Mouse (Mus musculus): Measurements from ENCODE around the gene Rnf115. TPM values are rescaled to one million over a fixed set of nuclear protein-coding genes. Genes with fewer than 3 reads are reported as not detected.

The Rnf115 gene
- polyA plus RNA-seq, 1 experiment from 2014 or later: 64.3 TPM

GRCm38 (mm10) chr3:96834587-96835348 is 107.3 kb downstream of the Rnf115 start:
- H3K4me1 ChIP-seq: no peaks in the 10 kb centered on the region
- WGBS: 79% methylated on average over 7 of the region's 7 CpGs
- no peaks in the 10 kb centered on the region for H3K27me3 ChIP-seq (ENCODE audit: low read depth, poor library complexity, severe bottlenecking)
- H3K4me3 ChIP-seq: no peak overlapping the region
- H3K36me3 ChIP-seq: no peaks in the 10 kb centered on the region
- no peaks in the 10 kb centered on the region for H3K9me3 ChIP-seq (replicated peaks)
- DNase-seq (ENCODE audit: low spot score): no peak
- H3K27ac ChIP-seq: no peak overlapping the region

DNA sequence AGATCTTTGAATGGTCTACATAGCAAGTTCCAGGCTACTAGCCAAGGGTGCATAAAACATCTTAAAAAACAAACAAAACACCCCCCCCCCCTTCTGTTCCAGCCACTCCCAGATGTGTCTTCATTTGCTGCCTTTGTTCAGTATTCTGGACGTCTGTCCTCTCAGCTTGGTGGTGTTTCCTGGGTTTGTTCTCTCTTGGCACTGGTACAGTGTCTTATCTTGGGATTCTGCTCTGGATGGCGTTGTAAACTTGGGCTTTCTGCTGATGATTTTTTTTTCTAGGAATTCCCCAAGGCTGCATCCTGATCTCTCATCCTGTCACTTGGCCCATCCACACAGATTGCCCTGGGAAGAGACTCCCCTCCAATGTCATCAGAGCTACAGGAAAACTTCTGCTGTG is 109.0 kb downstream of the Rnf115 start:
- Histone ChIP-seq H3K9me3 (replicated peaks) (no peaks in the 10 kb centered on the region), H3K36me3 (no peaks in the 10 kb centered on the region), H3K27ac (no peak overlapping the region), H3K27me3 (ENCODE audit: low read depth, poor library complexity, severe bottlenecking) (no peaks in the 10 kb centered on the region), H3K4me1 (no peaks in the 10 kb centered on the region), H3K4me3 (no peak overlapping the region)
- 89% methylated on average over 2 of the region's 2 CpGs for WGBS
- DNase-seq (ENCODE audit: low spot score): no peak

- Histone ChIP-seq H3K27ac (no peak overlapping the region), H3K27me3 (ENCODE audit: low read depth, poor library complexity, severe bottlenecking) (no peaks in the 10 kb centered on the region), H3K4me3 (no peak overlapping the region), H3K9me3 (replicated peaks) (no peaks in the 10 kb centered on the region), H3K4me1 (no peaks in the 10 kb centered on the region), H3K36me3 (no peaks in the 10 kb centered on the region)
- DNase-seq (ENCODE audit: low spot score): no peak
- WGBS: 81% methylated on average over 7 of the region's 7 CpGs
Observed at GRCm38 (mm10) chr3:96838996-96839645, 111.7 kb downstream of the Rnf115 start.

Other genes with a start within 250 kb of the Rnf115 start
- gene Hfe2, start 202.5 kb upstream of the Rnf115 start, polyA plus RNA-seq (2016; fragmentation: Nextera tagmentation; extraction: Ambion mirVana): 0.58 and 0.84 TPM in 2 replicates
- 28.5 and 43.4 TPM in 2 replicates for gene Txnip, start 169.7 kb upstream of the Rnf115 start, polyA plus RNA-seq (2016; fragmentation: Nextera tagmentation; extraction: Ambion mirVana)
- 0.60 and 2.0 TPM in 2 replicates for gene Gm16253, start 150.7 kb upstream of the Rnf115 start, polyA plus RNA-seq (2016; fragmentation: Nextera tagmentation; extraction: Ambion mirVana)
- gene Polr3gl, start 133.5 kb upstream of the Rnf115 start, polyA plus RNA-seq (2016; fragmentation: Nextera tagmentation; extraction: Ambion mirVana): 27.2 and 42.1 TPM in 2 replicates
- gene Ankrd34a, start 131.0 kb upstream of the Rnf115 start, polyA plus RNA-seq (2016; fragmentation: Nextera tagmentation; extraction: Ambion mirVana): 0.73 and 0.96 TPM in 2 replicates
- gene Lix1l, start 126.5 kb upstream of the Rnf115 start, polyA plus RNA-seq (2016; fragmentation: Nextera tagmentation; extraction: Ambion mirVana): 3.6 and 4.5 TPM in 2 replicates
- gene Rbm8a, start 97.7 kb upstream of the Rnf115 start, polyA plus RNA-seq (2016; fragmentation: Nextera tagmentation; extraction: Ambion mirVana): 224 and 228 TPM in 2 replicates
- gene Pex11b, start 92.3 kb upstream of the Rnf115 start, polyA plus RNA-seq (2016; fragmentation: Nextera tagmentation; extraction: Ambion mirVana): 40.9 and 44.6 TPM in 2 replicates
- gene Gm42957, start 92.2 kb upstream of the Rnf115 start, polyA plus RNA-seq (2016; fragmentation: Nextera tagmentation; extraction: Ambion mirVana): 0.08 and 0.14 TPM in 2 replicates
- 0.58 and 0.80 TPM in 2 replicates for gene Itga10, start 82.1 kb upstream of the Rnf115 start, polyA plus RNA-seq (2016; fragmentation: Nextera tagmentation; extraction: Ambion mirVana)
- gene Ankrd35, start 57.5 kb upstream of the Rnf115 start, polyA plus RNA-seq (2016; fragmentation: Nextera tagmentation; extraction: Ambion mirVana): 0.09 and 0.10 TPM in 2 replicates
- 36.4 and 58.3 TPM in 2 replicates for gene Pias3, start 31.3 kb upstream of the Rnf115 start, polyA plus RNA-seq (2016; fragmentation: Nextera tagmentation; extraction: Ambion mirVana)
- 9.1 and 9.6 TPM in 2 replicates for gene Nudt17, start 19.1 kb upstream of the Rnf115 start, polyA plus RNA-seq (2016; fragmentation: Nextera tagmentation; extraction: Ambion mirVana)
- gene Polr3c, start within 50 bp of the Rnf115 start, polyA plus RNA-seq (2016; fragmentation: Nextera tagmentation; extraction: Ambion mirVana): 50.2 and 51.4 TPM in 2 replicates
- not detected in 2 replicates for gene Pdzk1, start 101.6 kb downstream of the Rnf115 start, polyA plus RNA-seq (2016; fragmentation: Nextera tagmentation; extraction: Ambion mirVana)
- 0.13 TPM in 1 of 2 replicates, not detected in the other for gene Cd160, start 101.7 kb downstream of the Rnf115 start, polyA plus RNA-seq (2016; fragmentation: Nextera tagmentation; extraction: Ambion mirVana)
- gene Gja5, start 177.0 kb downstream of the Rnf115 start, polyA plus RNA-seq (2016; fragmentation: Nextera tagmentation; extraction: Ambion mirVana): 11.3 and 14.0 TPM in 2 replicates
- gene Gpr89, start 177.7 kb downstream of the Rnf115 start, polyA plus RNA-seq (2016; fragmentation: Nextera tagmentation; extraction: Ambion mirVana): 35.9 and 36.5 TPM in 2 replicates
- gene Gja8, start 198.4 kb downstream of the Rnf115 start, polyA plus RNA-seq (2016; fragmentation: Nextera tagmentation; extraction: Ambion mirVana): 0.03 TPM in 1 of 2 replicates, not detected in the other

Data from limb, embryonic 10.5 days (tissue).